Mouse (Mus musculus) hindbrain, embryonic 11.5 days (tissue): ENCODE measurements around the gene Sept11. TPM values are rescaled to one million over a fixed set of nuclear protein-coding genes. Genes with fewer than 3 reads are reported as not detected.

Experiments
- ATAC-seq: fragments of 200-750 bp; cut with Nextera tagmentation; 2 replicates; pipeline ENCODE4 v1.8.0; 2017; ENCODE audit warnings: mild to moderate bottlenecking, moderate TSS enrichment, moderate library complexity; ENCODE audit not compliant: low FRiP score
- DNase-seq: peaks from one replicate; pipeline ENCODE4 v3.0.0-alpha.2; 2015; ENCODE audit warnings: low spot score
- H3K27ac ChIP-seq: fragments of 300-500 bp; sonication (generic); 2 replicates; pipeline ENCODE4 v1.5.1; 2014; ENCODE audit warnings: mild to moderate bottlenecking, low read depth, low read length
- H3K27me3 ChIP-seq: fragments of 300-500 bp; sonication (generic); 2 replicates; pipeline ENCODE4 v1.6.1; 2014; ENCODE audit warnings: mild to moderate bottlenecking, low read length, moderate library complexity, mixed read lengths; ENCODE audit not compliant: control insufficient read depth, insufficient read depth
- H3K36me3 ChIP-seq: fragments of 300-500 bp; sonication (generic); 2 replicates; pipeline ENCODE4 v1.6.1; 2014; ENCODE audit warnings: mild to moderate bottlenecking, low read length, moderate library complexity, mixed read lengths; ENCODE audit not compliant: control insufficient read depth, insufficient read depth
- H3K4me1 ChIP-seq: fragments of 300-500 bp; sonication (generic); replicated peaks from 2 replicates; pipeline ENCODE4 v1.6.1; 2014; ENCODE audit warnings: low read length, mixed read lengths; ENCODE audit not compliant: control insufficient read depth, insufficient read depth
- H3K4me2 ChIP-seq: fragments of 300-500 bp; sonication (generic); replicated peaks from 2 replicates; pipeline ENCODE4 v1.6.1; 2014; ENCODE audit warnings: mild to moderate bottlenecking, low read depth, low read length
- H3K4me3 ChIP-seq: fragments of 300-500 bp; sonication (generic); 2 replicates; pipeline ENCODE4 v1.5.1; 2014; ENCODE audit warnings: low read depth, low read length
- H3K9ac ChIP-seq: fragments of 300-500 bp; sonication (generic); 2 replicates; pipeline ENCODE4 v1.6.1; 2014; ENCODE audit warnings: low read depth, low read length
- H3K9me3 ChIP-seq: fragments of 300-500 bp; sonication (generic); 2 replicates; pipeline ENCODE4 v1.6.1; 2016; ENCODE audit warnings: low read length; ENCODE audit not compliant: control insufficient read depth
- WGBS: fragments of 180-500 bp; shearing (Covaris S2); extraction: QIAGEN DNeasy Blood & Tissue Kit; methylation state at CpG from one replicate; pipeline ENCODE4 v1.1.7; 2014; 5-methylcytosine and 5-hydroxymethylcytosine counted together
- polyA plus RNA-seq: library from polyadenylated mRNA; unstranded; fragments of >200 nt; fragmentation: Nextera tagmentation; extraction: Ambion mirVana; gene quantifications from 2 replicates; pipeline ENCODE4 v1.2.1, GENCODE M21; 2014

Sept11 gene
- polyA plus RNA-seq, 1 experiment from 2014 or later = 243 TPM

DNA sequence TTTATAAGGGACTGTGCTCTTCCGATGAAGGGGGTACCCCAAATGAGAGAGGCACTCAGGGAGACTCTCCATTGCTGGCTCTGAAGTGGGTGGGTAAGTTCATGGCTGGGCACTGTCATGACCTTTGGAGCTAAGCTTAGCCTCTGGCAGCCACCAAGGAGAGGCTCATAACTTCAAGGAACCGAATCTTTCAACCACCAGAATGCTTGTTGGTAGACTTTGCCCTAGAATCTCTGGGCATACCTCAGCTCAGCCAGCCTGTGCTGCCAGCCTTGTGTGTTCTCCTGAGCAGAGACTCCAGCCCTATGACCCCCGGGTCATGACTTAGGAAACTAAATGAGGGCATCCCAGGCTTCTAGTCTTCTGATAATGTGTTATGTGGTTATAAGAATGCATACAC is 35.5 kb downstream of the Sept11 start:
- no peaks in the 10 kb centered on the region for H3K9me3 ChIP-seq
- ATAC-seq (no peak), DNase-seq (no peak)
- H3K9ac ChIP-seq = no peak overlapping the region
- H3K27ac ChIP-seq = no peak overlapping the region
- H3K4me1 ChIP-seq = peaks cover 24% of the 10 kb centered on the region
- H3K4me2 ChIP-seq = no peak overlapping the region
- no peak overlapping the region for H3K4me3 ChIP-seq
- H3K36me3 ChIP-seq = no peaks in the 10 kb centered on the region
- H3K27me3 ChIP-seq = no peaks in the 10 kb centered on the region
- WGBS = 85% methylated on average over 3 of the region's 3 CpGs

DNA sequence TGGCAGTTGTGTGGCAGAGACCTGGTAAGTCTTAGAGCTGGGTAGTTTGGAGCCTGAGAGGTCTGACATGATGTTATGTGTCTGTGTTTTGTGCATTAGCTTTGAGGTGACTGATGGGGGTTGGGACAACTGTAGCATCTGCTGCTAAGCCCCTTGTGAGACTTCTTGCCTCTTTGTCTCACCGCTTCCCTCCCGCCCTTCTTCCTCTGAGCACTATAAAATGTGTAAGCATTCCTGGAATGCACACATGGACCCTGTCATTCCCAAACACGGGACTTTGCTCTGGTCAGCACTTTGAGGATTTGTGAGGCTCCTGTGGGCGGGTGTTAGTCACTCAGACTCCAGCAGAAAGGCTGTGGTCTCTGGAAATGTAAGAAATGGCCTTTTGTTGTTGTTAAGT is 36.7 kb downstream of the Sept11 start:
- no peak overlapping the region for H3K4me3 ChIP-seq
- no peaks in the 10 kb centered on the region for H3K9me3 ChIP-seq
- no peak overlapping the region for H3K9ac ChIP-seq
- ATAC-seq (no peak), DNase-seq (peak; percentile 36)
- no peak overlapping the region for H3K4me2 ChIP-seq
- no peaks in the 10 kb centered on the region for H3K27me3 ChIP-seq
- H3K36me3 ChIP-seq = no peaks in the 10 kb centered on the region
- peaks cover 24% of the 10 kb centered on the region for H3K4me1 ChIP-seq
- 20% methylated on average over 4 of the region's 4 CpGs for WGBS
- no peak overlapping the region for H3K27ac ChIP-seq

DNA sequence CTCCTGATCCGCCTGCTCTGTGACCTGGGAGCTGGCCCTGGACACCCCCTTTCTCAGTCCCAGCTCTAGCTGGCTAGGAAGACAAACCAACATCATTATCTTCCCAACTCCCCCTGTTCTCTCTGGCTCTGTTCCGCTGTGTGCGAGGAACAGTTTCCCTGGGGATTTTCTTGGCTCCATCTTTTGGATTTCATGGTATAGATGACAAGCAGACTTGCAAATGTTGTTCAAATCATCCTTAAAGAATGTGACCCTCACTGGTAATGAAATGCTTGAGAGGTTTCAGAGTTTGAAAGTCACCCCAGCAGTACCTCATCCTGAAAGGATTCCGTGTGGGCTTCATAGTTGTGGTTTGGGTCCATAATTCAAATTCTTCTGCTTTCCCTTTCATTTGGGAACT is 38.2 kb downstream of the Sept11 start:
- no peak overlapping the region for H3K4me2 ChIP-seq
- 69% methylated on average over 4 of the region's 4 CpGs for WGBS
- H3K4me3 ChIP-seq = no peak overlapping the region
- peaks cover 19% of the 10 kb centered on the region for H3K4me1 ChIP-seq
- H3K9ac ChIP-seq = no peak overlapping the region
- no peaks in the 10 kb centered on the region for H3K27me3 ChIP-seq
- no peaks in the 10 kb centered on the region for H3K36me3 ChIP-seq
- H3K27ac ChIP-seq = no peak overlapping the region
- DNase-seq (no peak), ATAC-seq (no peak)
- H3K9me3 ChIP-seq = no peaks in the 10 kb centered on the region

DNA sequence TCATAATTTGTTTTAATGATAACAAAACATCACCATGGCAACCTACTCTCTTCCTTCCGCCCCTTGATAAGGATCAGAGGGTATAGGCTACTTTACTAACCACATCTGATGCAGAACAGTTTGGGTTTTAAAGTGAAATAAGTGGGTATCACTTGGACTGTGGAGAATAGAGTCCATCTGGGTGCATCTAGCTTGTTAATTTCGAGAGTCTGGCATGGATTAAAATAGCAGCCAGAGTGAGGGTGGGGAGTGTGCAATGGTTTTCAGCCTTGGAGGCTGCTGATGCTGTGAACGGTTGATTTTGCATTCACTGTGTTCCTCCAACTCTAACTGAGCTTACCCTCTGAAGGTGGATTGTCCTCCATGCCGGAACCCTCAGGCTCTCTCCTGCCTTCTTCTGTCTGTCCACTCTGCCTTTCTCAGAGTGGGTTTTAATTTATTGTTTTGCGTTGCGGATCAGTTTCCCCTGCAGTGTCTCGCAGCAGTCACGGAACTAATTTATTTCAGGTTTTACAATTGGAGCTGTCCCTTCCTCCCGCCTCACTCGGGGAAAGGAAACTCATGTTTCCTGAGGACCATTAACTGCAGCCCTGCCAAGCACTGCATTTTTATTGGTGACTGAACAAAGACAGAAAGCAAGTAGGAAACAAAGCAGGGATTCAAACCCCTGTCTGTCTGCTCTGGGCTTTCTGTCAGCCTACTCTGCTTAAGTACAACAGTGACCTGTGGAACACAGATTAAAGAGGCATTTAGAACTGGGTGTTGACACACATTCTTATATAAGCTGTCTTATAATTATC is 40.4 kb downstream of the Sept11 start:
- H3K9ac ChIP-seq = no peak overlapping the region
- H3K27ac ChIP-seq = peak overlapping the region; percentile 37; the same call in 1 of the 2 replicates
- peak; percentile 18 for DNase-seq
- H3K4me3 ChIP-seq = no peak overlapping the region
- 0 out of 2 replicates have a peak overlapping the region, but pooled peaks have one; percentile 0 for H3K4me2 ChIP-seq
- no peaks in the 10 kb centered on the region for H3K36me3 ChIP-seq
- ATAC-seq = peak; percentile 40
- H3K4me1 ChIP-seq = peaks cover 11% of the 10 kb centered on the region
- WGBS = 26% methylated on average over 10 of the region's 10 CpGs
- H3K27me3 ChIP-seq = no peaks in the 10 kb centered on the region
- no peaks in the 10 kb centered on the region for H3K9me3 ChIP-seq

DNA sequence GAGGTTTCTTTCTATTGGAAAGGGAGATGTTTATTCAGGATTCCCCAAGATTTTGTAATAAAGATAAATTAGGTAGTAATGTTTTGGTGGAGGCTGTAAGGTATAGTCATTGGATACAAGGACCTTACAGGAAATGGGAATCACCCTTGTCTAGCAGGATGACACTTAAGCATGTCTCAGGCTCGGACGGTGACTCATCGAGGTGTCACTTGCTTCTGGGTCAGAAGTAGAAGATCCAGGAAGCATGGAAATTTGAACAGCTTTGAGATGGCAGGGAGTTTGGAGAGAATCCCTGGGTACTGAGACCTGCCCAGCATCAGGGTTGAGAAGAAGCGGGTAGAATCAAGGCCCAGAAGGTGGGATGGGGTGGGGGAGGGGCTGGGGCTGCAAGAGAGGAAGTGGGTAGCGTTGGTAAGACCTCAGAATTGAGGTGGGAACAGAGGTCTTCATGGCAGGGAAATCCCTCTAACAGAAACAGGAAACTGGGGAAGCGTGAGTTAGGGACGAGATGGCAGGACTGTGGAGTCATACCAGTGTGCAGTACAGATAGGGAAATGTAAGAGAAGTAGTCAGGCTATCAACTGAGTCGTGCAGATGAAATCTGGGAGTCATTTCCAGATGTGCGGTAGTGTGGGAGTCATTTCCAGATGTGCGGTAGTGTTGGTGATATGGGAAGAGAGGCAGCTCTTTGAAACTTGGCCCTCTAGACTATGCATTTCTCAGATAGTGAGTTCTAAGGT is 42.3 kb downstream of the Sept11 start:
- no peak overlapping the region for H3K27ac ChIP-seq
- H3K9ac ChIP-seq = no peak overlapping the region
- WGBS = 82% methylated on average over 10 of the region's 10 CpGs
- no peak overlapping the region for H3K4me3 ChIP-seq
- H3K27me3 ChIP-seq = no peaks in the 10 kb centered on the region
- no peaks in the 10 kb centered on the region for H3K9me3 ChIP-seq
- no peaks in the 10 kb centered on the region for H3K36me3 ChIP-seq
- H3K4me1 ChIP-seq = peaks cover 5% of the 10 kb centered on the region; the same call in 1 of the 2 replicates
- no peak overlapping the region for H3K4me2 ChIP-seq
- no peak for ATAC-seq
- DNase-seq = no peak

DNA sequence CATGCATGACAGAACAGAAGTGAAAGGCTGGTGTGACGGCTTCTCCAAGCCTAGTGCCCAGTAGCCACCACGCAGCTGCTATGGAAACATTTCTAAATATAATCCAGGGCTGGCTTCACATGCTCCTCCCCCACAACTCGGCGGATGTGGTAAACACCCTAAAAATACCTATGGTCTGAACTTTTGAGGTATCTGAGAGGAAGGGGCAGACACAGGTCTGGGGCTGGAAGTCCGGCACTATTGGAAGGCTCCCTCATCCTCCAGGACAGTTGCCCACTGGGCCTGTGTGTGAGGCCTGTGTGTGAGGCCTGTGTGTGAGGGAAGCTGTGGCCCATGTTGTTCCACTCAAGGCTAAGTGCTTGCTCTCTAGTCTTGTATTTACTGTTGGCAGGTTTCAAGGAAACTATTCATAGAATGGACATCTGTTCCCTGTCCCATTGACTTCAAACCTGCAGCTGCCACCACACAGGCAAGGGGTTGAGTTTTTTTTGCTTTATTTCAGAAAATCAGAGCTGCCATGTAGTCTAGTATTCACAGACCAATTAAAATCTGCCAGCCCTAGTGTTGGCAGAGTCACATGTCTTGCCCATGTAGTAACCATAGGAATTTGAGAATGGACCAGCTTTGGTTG is 43.8 kb downstream of the Sept11 start:
- no peaks in the 10 kb centered on the region for H3K27me3 ChIP-seq
- 73% methylated on average over 5 of the region's 5 CpGs for WGBS
- no peaks in the 10 kb centered on the region for H3K9me3 ChIP-seq
- H3K27ac ChIP-seq = no peak overlapping the region
- ATAC-seq (peak; percentile 29; the same call in 1 of the 2 replicates), DNase-seq (no peak)
- no peak overlapping the region for H3K4me2 ChIP-seq
- H3K9ac ChIP-seq = no peak overlapping the region
- no peak overlapping the region for H3K4me3 ChIP-seq
- H3K4me1 ChIP-seq = no peaks in the 10 kb centered on the region
- H3K36me3 ChIP-seq = no peaks in the 10 kb centered on the region

DNA sequence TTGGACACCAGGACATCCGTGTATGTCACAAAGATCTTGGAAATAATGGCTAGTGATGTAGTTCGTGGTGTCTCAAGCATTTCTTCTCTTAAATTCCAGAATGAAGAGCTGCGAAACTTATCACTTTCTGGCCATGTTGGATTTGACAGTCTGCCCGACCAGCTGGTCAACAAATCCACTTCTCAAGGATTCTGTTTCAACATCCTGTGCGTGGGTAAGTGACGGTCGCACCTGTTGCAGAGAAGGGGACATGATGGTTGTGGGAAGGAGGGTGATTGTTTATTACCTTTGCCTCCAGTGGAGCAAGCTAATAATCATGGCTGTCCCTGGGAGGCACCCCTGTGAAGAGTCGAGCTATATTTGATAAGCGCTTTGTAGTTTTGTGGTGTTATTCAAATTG is 46.1 kb downstream of the Sept11 start:
- Histone ChIP-seq H3K27ac (no peak overlapping the region), H3K4me3 (no peak overlapping the region), H3K4me2 (no peak overlapping the region), H3K27me3 (no peaks in the 10 kb centered on the region), H3K9ac (no peak overlapping the region), H3K9me3 (no peaks in the 10 kb centered on the region), H3K36me3 (no peaks in the 10 kb centered on the region), H3K4me1 (no peaks in the 10 kb centered on the region)
- DNase-seq = no peak
- ATAC-seq = no peak
- 96% methylated on average over 9 of the region's 9 CpGs for WGBS

DNA sequence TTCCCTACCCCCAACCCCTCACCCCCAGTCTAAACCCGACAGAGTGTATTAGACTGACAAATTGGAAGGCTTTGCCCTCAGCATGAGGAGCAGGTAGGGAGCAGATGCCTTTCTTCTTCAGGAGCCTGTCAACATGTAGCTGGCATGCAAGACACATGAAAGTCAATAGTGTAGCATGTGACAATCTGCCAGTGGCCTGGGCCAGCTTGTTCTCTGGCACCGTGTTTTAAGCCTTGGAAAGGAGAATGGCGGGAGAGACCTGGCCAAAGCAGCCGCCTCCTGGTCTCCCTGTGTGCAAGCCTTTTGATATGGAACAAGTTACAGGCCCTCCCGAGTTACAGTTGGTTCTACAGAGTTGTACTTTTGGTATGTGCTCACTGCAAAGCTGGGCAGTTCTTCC is 47.5 kb downstream of the Sept11 start:
- 87% methylated on average over 5 of the region's 5 CpGs for WGBS
- ATAC-seq = no peak
- no peaks in the 10 kb centered on the region for H3K27me3 ChIP-seq

More for the DNA sequence above, 47.5 kb downstream of the Sept11 start:
- Histone ChIP-seq H3K27ac (no peak overlapping the region), H3K9me3 (no peaks in the 10 kb centered on the region), H3K4me2 (no peak overlapping the region), H3K4me3 (no peak overlapping the region), H3K9ac (no peak overlapping the region), H3K4me1 (no peaks in the 10 kb centered on the region), H3K36me3 (no peaks in the 10 kb centered on the region)
- DNase-seq = no peak
